Mouse (Mus musculus): ENCODE data around the gene Ttll3. TPM values are rescaled to one million over a fixed set of nuclear protein-coding genes. Genes with fewer than 3 reads are reported as not detected.

Gene Ttll3
- polyA plus RNA-seq, 1 experiment = 52.2 TPM

GRCm38 (mm10) chr6:113394811-113395210, 5.8 kb downstream of the Ttll3 start:
- Histone ChIP-seq H3K27ac (ENCODE audit: insufficient read depth, low read length) (no peak overlapping the region), H3K27me3 (ENCODE audit: control insufficient read depth, insufficient read depth, low read length) (no peaks in the 10 kb centered on the region), H3K4me1 (ENCODE audit: control insufficient read depth, insufficient read depth, low read length) (no peaks in the 10 kb centered on the region), H3K4me3 (replicated peaks; ENCODE audit: insufficient read depth, low read depth, low read length) (no peak overlapping the region)
- no peak for TF ChIP-seq POLR2A (IDR thresholded peaks at IDR 0.05; ENCODE audit: borderline replicate concordance, insufficient read depth, low read length)
- no peak for TF ChIP-seq CTCF (IDR thresholded peaks at IDR 0.05; ENCODE audit: borderline replicate concordance, insufficient read depth, low read depth, low read length)
- 79% methylated on average over 11 of the region's 11 CpGs for WGBS
- DNase-seq = no peak

DNA sequence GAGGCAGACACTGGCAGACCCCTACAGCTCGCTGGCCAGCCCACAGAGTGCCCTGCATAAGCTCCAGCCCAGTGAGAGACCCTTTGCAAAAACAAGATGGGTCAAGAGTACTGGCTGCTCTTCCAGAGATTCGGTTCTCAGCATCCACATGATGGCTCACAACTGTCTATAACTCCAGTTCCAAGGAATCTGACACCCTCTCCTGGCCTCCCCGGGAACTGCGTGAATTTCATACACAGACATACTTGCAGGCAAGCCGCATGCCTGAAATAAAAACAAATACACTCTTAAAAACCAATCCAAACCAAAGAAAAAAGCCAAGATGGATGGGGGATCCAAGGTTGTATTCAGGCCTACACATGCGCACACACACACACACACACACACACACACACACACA, 6.4 kb downstream of the Ttll3 start:
- Histone ChIP-seq H3K4me3 (replicated peaks; ENCODE audit: insufficient read depth, low read depth, low read length) (no peak overlapping the region), H3K27ac (ENCODE audit: insufficient read depth, low read length) (no peak overlapping the region), H3K4me1 (ENCODE audit: control insufficient read depth, insufficient read depth, low read length) (no peaks in the 10 kb centered on the region), H3K27me3 (ENCODE audit: control insufficient read depth, insufficient read depth, low read length) (no peaks in the 10 kb centered on the region)
- DNase-seq = no peak
- TF ChIP-seq CTCF (IDR thresholded peaks at IDR 0.05; ENCODE audit: borderline replicate concordance, insufficient read depth, low read depth, low read length) = no peak
- no peak for TF ChIP-seq POLR2A (IDR thresholded peaks at IDR 0.05; ENCODE audit: borderline replicate concordance, insufficient read depth, low read length)
- 88% methylated on average over 6 of the region's 6 CpGs for WGBS

GRCm38 (mm10) chr6:113396270-113397030, 7.4 kb downstream of the Ttll3 start:
- TF ChIP-seq CTCF (IDR thresholded peaks at IDR 0.05; ENCODE audit: borderline replicate concordance, insufficient read depth, low read depth, low read length) = no peak
- TF ChIP-seq POLR2A (IDR thresholded peaks at IDR 0.05; ENCODE audit: borderline replicate concordance, insufficient read depth, low read length) = no peak
- Histone ChIP-seq H3K4me1 (ENCODE audit: control insufficient read depth, insufficient read depth, low read length) (no peaks in the 10 kb centered on the region), H3K27ac (ENCODE audit: insufficient read depth, low read length) (no peak overlapping the region), H3K27me3 (ENCODE audit: control insufficient read depth, insufficient read depth, low read length) (no peaks in the 10 kb centered on the region), H3K4me3 (replicated peaks; ENCODE audit: insufficient read depth, low read depth, low read length) (no peak overlapping the region)
- no peak for DNase-seq
- 81% methylated on average over 10 of the region's 10 CpGs for WGBS

GRCm38 (mm10) chr6:113402094-113402493, 13.0 kb downstream of the Ttll3 start:
- no peak overlapping the region for H3K27ac ChIP-seq (ENCODE audit: insufficient read depth, low read length)
- no peaks in the 10 kb centered on the region for H3K27me3 ChIP-seq (ENCODE audit: control insufficient read depth, insufficient read depth, low read length)
- 48% methylated on average over 13 of the region's 13 CpGs for WGBS

GRCm38 (mm10) chr6:113404649-113405448, 15.8 kb downstream of the Ttll3 start:
- TF ChIP-seq CTCF (IDR thresholded peaks at IDR 0.05; ENCODE audit: borderline replicate concordance, insufficient read depth, low read depth, low read length) (no peak), POLR2A (IDR thresholded peaks at IDR 0.05; ENCODE audit: borderline replicate concordance, insufficient read depth, low read length) (no peak)
- Histone ChIP-seq H3K4me1 (ENCODE audit: control insufficient read depth, insufficient read depth, low read length) (peaks cover 7% of the 10 kb centered on the region; the same call in 1 of the 2 replicates), H3K27me3 (ENCODE audit: control insufficient read depth, insufficient read depth, low read length) (no peaks in the 10 kb centered on the region), H3K27ac (ENCODE audit: insufficient read depth, low read length) (no peak overlapping the region), H3K4me3 (replicated peaks; ENCODE audit: insufficient read depth, low read depth, low read length) (no peak overlapping the region)
- no peak for DNase-seq
- 74% methylated on average over 12 of the region's 12 CpGs for WGBS

More at GRCm38 (mm10) chr6:113402094-113402493, 13.0 kb downstream of the Ttll3 start:
- Histone ChIP-seq H3K4me3 (replicated peaks; ENCODE audit: insufficient read depth, low read depth, low read length) (no peak overlapping the region), H3K4me1 (ENCODE audit: control insufficient read depth, insufficient read depth, low read length) (peaks cover 7% of the 10 kb centered on the region; the same call in 1 of the 2 replicates)
- no peak for DNase-seq
- TF ChIP-seq CTCF (IDR thresholded peaks at IDR 0.05; ENCODE audit: borderline replicate concordance, insufficient read depth, low read depth, low read length) (no peak), POLR2A (IDR thresholded peaks at IDR 0.05; ENCODE audit: borderline replicate concordance, insufficient read depth, low read length) (no peak)

DNA sequence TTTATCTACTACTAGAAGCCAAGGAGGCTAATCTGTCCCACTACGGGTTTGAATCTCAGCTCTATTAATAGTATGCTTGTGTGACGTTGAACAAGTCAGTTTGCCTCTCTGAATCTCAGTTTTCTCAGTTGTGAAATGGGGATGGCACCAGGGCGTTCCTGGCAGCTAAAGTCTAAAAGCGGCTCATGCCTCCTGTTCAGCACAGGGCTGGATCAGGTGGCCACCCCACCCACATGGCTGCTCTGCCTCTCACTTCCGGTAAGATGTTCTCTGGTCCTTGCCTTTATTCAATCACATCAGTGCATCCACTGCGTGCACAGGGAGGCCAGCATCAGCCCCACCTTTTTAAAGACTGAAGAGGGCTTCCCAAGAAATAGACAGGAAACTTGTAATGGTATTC, 16.4 kb downstream of the Ttll3 start:
- Histone ChIP-seq H3K27ac (ENCODE audit: insufficient read depth, low read length) (no peak overlapping the region), H3K4me1 (ENCODE audit: control insufficient read depth, insufficient read depth, low read length) (peaks cover 7% of the 10 kb centered on the region; the same call in 1 of the 2 replicates), H3K4me3 (replicated peaks; ENCODE audit: insufficient read depth, low read depth, low read length) (no peak overlapping the region), H3K27me3 (ENCODE audit: control insufficient read depth, insufficient read depth, low read length) (no peaks in the 10 kb centered on the region)
- TF ChIP-seq POLR2A (IDR thresholded peaks at IDR 0.05; ENCODE audit: borderline replicate concordance, insufficient read depth, low read length) (no peak), CTCF (IDR thresholded peaks at IDR 0.05; ENCODE audit: borderline replicate concordance, insufficient read depth, low read depth, low read length) (no peak)
- WGBS = 89% methylated on average over 6 of the region's 6 CpGs
- DNase-seq = no peak

DNA sequence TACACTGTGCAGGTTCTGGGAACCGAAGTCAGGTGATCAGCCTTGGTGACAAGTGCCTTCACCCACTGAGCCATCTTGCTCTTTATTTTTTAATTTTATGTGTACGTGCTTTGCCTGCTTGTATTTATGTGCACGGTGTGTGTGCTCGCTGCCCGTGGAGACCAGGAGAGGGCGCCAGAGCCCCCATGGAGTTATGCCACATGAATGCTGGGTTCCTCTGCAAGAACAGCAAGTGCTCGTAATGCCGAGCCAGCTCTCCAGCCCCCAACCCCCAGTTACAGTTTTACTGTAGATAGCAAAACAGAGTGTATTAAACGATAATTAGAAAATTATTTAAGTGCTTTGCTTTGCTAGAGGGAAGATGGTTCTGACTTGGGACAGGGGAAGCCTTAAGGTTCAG, 17.6 kb downstream of the Ttll3 start:
- TF ChIP-seq POLR2A (IDR thresholded peaks at IDR 0.05; ENCODE audit: borderline replicate concordance, insufficient read depth, low read length) = no peak
- TF ChIP-seq CTCF (IDR thresholded peaks at IDR 0.05; ENCODE audit: borderline replicate concordance, insufficient read depth, low read depth, low read length) = no peak
- 68% methylated on average over 9 of the region's 9 CpGs for WGBS
- no peak overlapping the region for H3K27ac ChIP-seq (ENCODE audit: insufficient read depth, low read length)

More for the DNA sequence above, 17.6 kb downstream of the Ttll3 start:
- Histone ChIP-seq H3K27me3 (ENCODE audit: control insufficient read depth, insufficient read depth, low read length) (no peaks in the 10 kb centered on the region), H3K4me3 (replicated peaks; ENCODE audit: insufficient read depth, low read depth, low read length) (no peak overlapping the region), H3K4me1 (ENCODE audit: control insufficient read depth, insufficient read depth, low read length) (peaks cover 7% of the 10 kb centered on the region; the same call in 1 of the 2 replicates)
- no peak for DNase-seq
